8 mouse cellular contexts compared by ENCODE assay signal in the genomic region with DNA sequence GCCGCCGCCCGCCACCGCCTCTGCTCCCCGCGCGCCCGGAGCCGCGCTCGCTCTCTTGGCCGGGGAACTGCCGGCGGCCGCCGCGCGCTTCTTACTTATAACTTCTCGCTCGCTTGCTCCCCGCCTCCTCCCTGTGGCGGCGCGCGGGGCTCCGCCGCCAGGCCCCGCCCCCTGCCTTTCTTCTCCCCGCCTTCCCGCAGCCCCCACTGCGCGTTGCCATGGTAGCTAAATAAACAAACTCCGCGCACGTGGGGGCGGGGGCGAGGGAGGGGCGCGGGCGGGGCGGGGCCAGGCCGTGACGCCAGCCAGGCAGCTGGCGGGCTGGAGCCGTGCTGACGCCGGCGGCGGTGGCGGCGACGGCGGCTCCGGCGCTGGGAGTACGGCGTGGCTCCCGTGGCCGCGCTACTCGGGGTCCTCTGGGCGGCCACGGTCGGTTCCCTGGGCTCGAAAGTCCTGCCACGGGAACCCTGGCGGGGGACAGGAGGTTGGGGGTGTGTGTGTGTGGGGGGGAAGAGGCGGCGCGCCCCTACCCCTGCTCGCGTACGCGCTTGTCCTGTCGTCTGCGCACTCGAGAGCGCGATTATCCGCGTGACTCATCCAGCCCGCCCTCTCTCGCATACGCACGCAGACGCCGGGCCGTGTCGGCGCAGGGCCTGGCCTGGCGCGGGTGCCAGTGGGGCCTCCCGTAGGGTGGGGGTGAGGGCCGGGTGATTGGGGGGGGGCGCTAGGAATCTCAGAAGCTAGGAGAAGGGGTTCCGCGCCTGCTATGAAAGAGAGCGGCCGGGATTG. TPM values are rescaled to one million over a fixed set of nuclear protein-coding genes. Genes with fewer than 3 reads are reported as not detected.
DNase-seq lines count a peak whose midpoint lies in the region; ATAC-seq and TF ChIP-seq lines count a peak whose summit lies in the region.

Klf4 (minus strand) TSS at position 60 of the 789 bp plus-strand sequence.

- no peaks in the 10 kb centered on the region for H3K36me3 ChIP-seq in forebrain, embryonic 12.5 days (replicated peaks)
- no peaks in the 10 kb centered on the region for H3K36me3 ChIP-seq in heart, embryonic 16.5 days (ENCODE audit: control insufficient read depth, insufficient read depth)
- no peaks in the 10 kb centered on the region for H3K36me3 ChIP-seq in liver, embryonic 15.5 days (replicated peaks)
- no peaks in the 10 kb centered on the region for H3K36me3 ChIP-seq in neural tube, embryonic 11.5 days (ENCODE audit: control insufficient read depth, insufficient read depth, low read length)
- H3K36me3 ChIP-seq in stomach, embryonic 16.5 days (ENCODE audit: control insufficient read depth, insufficient read depth, low read length), result no peaks in the 10 kb centered on the region

- peaks cover 56% of the 10 kb centered on the region for H3K27me3 ChIP-seq in forebrain, embryonic 12.5 days
- no peaks in the 10 kb centered on the region for H3K27me3 ChIP-seq in heart, embryonic 16.5 days (ENCODE audit: control insufficient read depth, insufficient read depth, low read length)
- peaks cover 92% of the 10 kb centered on the region for H3K27me3 ChIP-seq in liver, embryonic 15.5 days
- H3K27me3 ChIP-seq in neural tube, embryonic 11.5 days (ENCODE audit: control insufficient read depth, insufficient read depth, low read length), result peaks cover 38% of the 10 kb centered on the region
- H3K27me3 ChIP-seq in stomach, embryonic 16.5 days (ENCODE audit: control insufficient read depth, insufficient read depth, low read length), result no peaks in the 10 kb centered on the region

- TF ChIP-seq POLR2A in brain, embryonic 14.5 days (IDR thresholded peaks at IDR 0.05; ENCODE audit: borderline replicate concordance, extremely low read depth, insufficient read depth, insufficient read length, poor library complexity, severe bottlenecking), result peak; percentile 87

- H3K4me1 ChIP-seq in forebrain, embryonic 12.5 days, result peaks cover 35% of the 10 kb centered on the region
- H3K4me1 ChIP-seq in heart, embryonic 16.5 days (ENCODE audit: control insufficient read depth, insufficient read depth, low read length), result peaks cover 9% of the 10 kb centered on the region; the same call in 1 of the 2 replicates
- peaks cover 7% of the 10 kb centered on the region for H3K4me1 ChIP-seq in liver, embryonic 15.5 days (replicated peaks)
- peaks cover 12% of the 10 kb centered on the region; the same call in 1 of the 2 replicates for H3K4me1 ChIP-seq in neural tube, embryonic 11.5 days (ENCODE audit: control insufficient read depth, insufficient read depth, low read length)
- peaks cover 12% of the 10 kb centered on the region for H3K4me1 ChIP-seq in stomach, embryonic 16.5 days (ENCODE audit: control insufficient read depth, insufficient read depth, low read length)

- peak within 1 kb of the TSS; percentile 68 for H3K9ac ChIP-seq in forebrain, embryonic 12.5 days
- H3K9ac ChIP-seq in heart, embryonic 16.5 days (ENCODE audit: low read length), result peak within 1 kb of the TSS; percentile 89
- H3K9ac ChIP-seq in liver, embryonic 15.5 days, result peak within 1 kb of the TSS; percentile 18; the same call in 1 of the 2 replicates
- peak within 1 kb of the TSS; percentile 68 for H3K9ac ChIP-seq in neural tube, embryonic 11.5 days (ENCODE audit: low read length)
- H3K9ac ChIP-seq in stomach, embryonic 16.5 days (ENCODE audit: low read length), result peak within 1 kb of the TSS; percentile 89

- H3K9me3 ChIP-seq in forebrain, embryonic 12.5 days, result no peaks in the 10 kb centered on the region
- H3K9me3 ChIP-seq in heart, embryonic 16.5 days (replicated peaks; ENCODE audit: control insufficient read depth, low read length), result no peaks in the 10 kb centered on the region
- H3K9me3 ChIP-seq in liver, embryonic 15.5 days (replicated peaks), result no peaks in the 10 kb centered on the region
- no peaks in the 10 kb centered on the region for H3K9me3 ChIP-seq in neural tube, embryonic 11.5 days (ENCODE audit: control insufficient read depth, low read length)
- H3K9me3 ChIP-seq in stomach, embryonic 16.5 days (replicated peaks; ENCODE audit: control insufficient read depth, low read length), result no peaks in the 10 kb centered on the region

- 0% methylated on average over 69 of the region's 99 CpGs for WGBS in forebrain, embryonic 12.5 days
- under 1% methylated on average over 80 of the region's 99 CpGs for WGBS in heart, embryonic 16.5 days
- under 1% methylated on average over 88 of the region's 99 CpGs for whole genome bisulfite sequencing in liver, embryonic 15.5 days (ENCODE audit: insufficient replicate concordance)
- WGBS in neural tube, embryonic 11.5 days, result under 1% methylated on average over 76 of the region's 99 CpGs
- WGBS in stomach, embryonic 16.5 days, result under 1% methylated on average over 84 of the region's 99 CpGs

- ATAC-seq in forebrain, embryonic 12.5 days (ENCODE audit: low FRiP score), result peak; percentile 91
- ATAC-seq in heart, embryonic 16.5 days (replicated peaks; ENCODE audit: extremely low read depth, insufficient read depth, low FRiP score), result peak; percentile 92
- peak; percentile 80 for ATAC-seq in liver, embryonic 15.5 days (ENCODE audit: insufficient read depth)
- peak; percentile 90 for ATAC-seq in neural tube, embryonic 11.5 days (ENCODE audit: insufficient read depth, low FRiP score, low TSS enrichment)
- ATAC-seq in stomach, embryonic 16.5 days (ENCODE audit: insufficient read depth, low FRiP score), result peak; percentile 88

- TF ChIP-seq CTCF in brain, embryonic 14.5 days (IDR thresholded peaks at IDR 0.05; ENCODE audit: borderline replicate concordance, extremely low read depth, insufficient read depth, insufficient read length), result no peak

- DNase-seq in CD4-positive, CD25-positive, alpha-beta regulatory T cell, adult 2 months (ENCODE audit: low read depth, low spot score), result peak; percentile 95
- peak; percentile 97 for DNase-seq in brain, embryonic 14.5 days (ENCODE audit: low read depth)
- peak; percentile 95 to 96 for DNase-seq in kidney, postnatal 25 days
- DNase-seq in neural tube, embryonic 11.5 days (ENCODE audit: low spot score), result peak; percentile 92

- peak within 1 kb of the TSS; percentile 61 for H3K4me3 ChIP-seq in forebrain, embryonic 12.5 days (replicated peaks)
- peak within 1 kb of the TSS; percentile 67 for H3K4me3 ChIP-seq in heart, embryonic 16.5 days (ENCODE audit: low read length)
- peak within 1 kb of the TSS; percentile 55 for H3K4me3 ChIP-seq in liver, embryonic 15.5 days (replicated peaks)
- peak within 1 kb of the TSS; percentile 49 for H3K4me3 ChIP-seq in neural tube, embryonic 11.5 days (ENCODE audit: low read depth, low read length)
- peak within 1 kb of the TSS; percentile 82 for H3K4me3 ChIP-seq in stomach, embryonic 16.5 days (replicated peaks; ENCODE audit: low read length)

- peak within 1 kb of the TSS; percentile 75 for H3K27ac ChIP-seq in forebrain, embryonic 12.5 days
- H3K27ac ChIP-seq in heart, embryonic 16.5 days (ENCODE audit: low read length), result peak within 1 kb of the TSS; percentile 96
- no peak within 1 kb of the TSS for H3K27ac ChIP-seq in liver, embryonic 15.5 days (replicated peaks)
- H3K27ac ChIP-seq in neural tube, embryonic 11.5 days (ENCODE audit: low read depth, low read length), result 0 out of 2 replicates have a peak within 1 kb of the TSS, but pooled peaks have one; percentile 42
- H3K27ac ChIP-seq in stomach, embryonic 16.5 days (ENCODE audit: low read length), result peak within 1 kb of the TSS; percentile 98

- H3K4me2 ChIP-seq in forebrain, embryonic 12.5 days, result peak within 1 kb of the TSS; percentile 83
- peak within 1 kb of the TSS; percentile 84 for H3K4me2 ChIP-seq in heart, embryonic 16.5 days (ENCODE audit: low read depth, low read length)
- peak within 1 kb of the TSS; percentile 74 for H3K4me2 ChIP-seq in liver, embryonic 15.5 days
- peak within 1 kb of the TSS; percentile 87 for H3K4me2 ChIP-seq in neural tube, embryonic 11.5 days (ENCODE audit: low read depth)
- peak within 1 kb of the TSS; percentile 77 for H3K4me2 ChIP-seq in stomach, embryonic 16.5 days (ENCODE audit: low read depth, low read length)

RNA-seq across cellular contexts. Expression of gene Klf4, which starts in this region (rescaled TPM):
- 4.6 and 7.5 TPM in 2 replicates for polyA plus RNA-seq in brain, embryonic 14.5 days (2012; rRNA removed)
- polyA plus RNA-seq in forebrain, embryonic 12.5 days (2016; fragmentation: Nextera tagmentation; extraction: Ambion mirVana), result 2.2 and 2.3 TPM in 2 replicates
- 4.7 and 5.7 TPM in 2 replicates for polyA plus RNA-seq in heart, embryonic 16.5 days (2015; fragmentation: Nextera tagmentation; extraction: Ambion mirVana)
- polyA plus RNA-seq in liver, embryonic 15.5 days (2015; fragmentation: Nextera tagmentation; extraction: Ambion mirVana), result 0.73 and 0.79 TPM in 2 replicates
- polyA plus RNA-seq in neural tube, embryonic 11.5 days (2014; fragmentation: Nextera tagmentation; extraction: Ambion mirVana), result 1.3 and 1.7 TPM in 2 replicates
- polyA plus RNA-seq in stomach, embryonic 16.5 days (2015; fragmentation: Nextera tagmentation; extraction: Ambion mirVana), result 29.4 and 33.8 TPM in 2 replicates

Comparison
In these comparisons a context has a peak if more than half of its experiments do, and no peak if none do; other contexts are left out.
1. Peak in ATAC-seq, H3K4me3 ChIP-seq, H3K9ac ChIP-seq and H3K4me2 ChIP-seq in liver, embryonic 15.5 days; RNA of the gene not detected or under 1 TPM.
2. H3K9ac ChIP-seq: peak in every context shown above with its lines; median percentile 89 in heart, embryonic 16.5 days; 89 in stomach, embryonic 16.5 days; 68 in forebrain, embryonic 12.5 days; 68 in neural tube, embryonic 11.5 days; 18 in liver, embryonic 15.5 days.